Mouse (Mus musculus) granulocyte monocyte progenitor cell, adult 5-6 weeks (primary cell): ENCODE data around the gene Glyr1. TPM values are rescaled to one million over a fixed set of nuclear protein-coding genes. Genes with fewer than 3 reads are reported as not detected.

Experiments
- ATAC-seq: replicated peaks from 2 replicates; pipeline ENCODE4 v1.8.0; 2016; ENCODE audit warnings: mild to moderate bottlenecking, moderate TSS enrichment, inconsistent platforms; ENCODE audit not compliant: poor library complexity, severe bottlenecking
- total RNA-seq, 2 experiments: library from RNA; stranded (forward) in 1 of 2; stranded (reverse) in 1 of 2; fragments of 200-712, 200-1000 nt in 1 of 2; fragments of >200 nt in 1 of 2; fragmentation: Nextera tagmentation in 1 of 2; gene quantifications; 2 replicates each; pipeline ENCODE4 v1.2.3; 2014 to 2017

Glyr1 gene
- total RNA-seq, 2 experiments from 2014 or later: 97.4 to 105 TPM

GRCm38 (mm10) chr16:4964731-4965391 lies 84.8 kb downstream of the Glyr1 start:
- no peak for ATAC-seq

Other genes with a start within 250 kb of the Glyr1 start
- gene 4930562C15Rik, start 214.4 kb downstream of the Glyr1 start, total RNA-seq (2014; fragmentation: Nextera tagmentation): not detected in 2 replicates
- gene 4930562C15Rik, start 214.4 kb downstream of the Glyr1 start, total RNA-seq (2017): 0.65 TPM in 1 of 2 replicates, not detected in the other
- 37.0 and 39.8 TPM in 2 replicates for gene Ubald1, start 169.5 kb downstream of the Glyr1 start, total RNA-seq (2014; fragmentation: Nextera tagmentation)
- gene Ubald1, start 169.5 kb downstream of the Glyr1 start, total RNA-seq (2017): 11.4 and 14.1 TPM in 2 replicates
- gene Mgrn1, start 163.6 kb downstream of the Glyr1 start, total RNA-seq (2014; fragmentation: Nextera tagmentation): 28.3 and 33.5 TPM in 2 replicates
- gene Mgrn1, start 163.6 kb downstream of the Glyr1 start, total RNA-seq (2017): 16.6 and 21.6 TPM in 2 replicates
- 45.1 and 51.5 TPM in 2 replicates for gene Nudt16l1, start 111.1 kb downstream of the Glyr1 start, total RNA-seq (2014; fragmentation: Nextera tagmentation)
- 13.2 and 15.8 TPM in 2 replicates for gene Nudt16l1, start 111.1 kb downstream of the Glyr1 start, total RNA-seq (2017)
- gene Anks3, start 85.7 kb downstream of the Glyr1 start, total RNA-seq (2014; fragmentation: Nextera tagmentation): 34.2 and 72.9 TPM in 2 replicates
- gene Anks3, start 85.7 kb downstream of the Glyr1 start, total RNA-seq (2017): 19.3 and 34.8 TPM in 2 replicates
- gene Sept12, start 52.0 kb downstream of the Glyr1 start, total RNA-seq (2014; fragmentation: Nextera tagmentation): not detected in 2 replicates
- not detected in 2 replicates for gene Sept12, start 52.0 kb downstream of the Glyr1 start, total RNA-seq (2017)
- not detected in 2 replicates for gene Smim22, start 42.6 kb downstream of the Glyr1 start, total RNA-seq (2014; fragmentation: Nextera tagmentation)
- not detected in 2 replicates for gene Smim22, start 42.6 kb downstream of the Glyr1 start, total RNA-seq (2017)
- 61.2 and 81.6 TPM in 2 replicates for gene Rogdi, start 36.3 kb downstream of the Glyr1 start, total RNA-seq (2014; fragmentation: Nextera tagmentation)
- 17.9 and 20.2 TPM in 2 replicates for gene Rogdi, start 36.3 kb downstream of the Glyr1 start, total RNA-seq (2017)
- 51.8 and 54.2 TPM in 2 replicates for gene Ubn1, start 194 bp upstream of the Glyr1 start, total RNA-seq (2014; fragmentation: Nextera tagmentation)
- 44.3 and 48.4 TPM in 2 replicates for gene Ubn1, start 194 bp upstream of the Glyr1 start, total RNA-seq (2017)
- not detected in 2 replicates for gene Ppl, start 82.6 kb upstream of the Glyr1 start, total RNA-seq (2014; fragmentation: Nextera tagmentation)
- not detected in 2 replicates for gene Ppl, start 82.6 kb upstream of the Glyr1 start, total RNA-seq (2017)
- gene Sec14l5, start 97.2 kb upstream of the Glyr1 start, total RNA-seq (2014; fragmentation: Nextera tagmentation): not detected in 2 replicates
- gene Sec14l5, start 97.2 kb upstream of the Glyr1 start, total RNA-seq (2017): not detected in 2 replicates
- 42.0 and 68.1 TPM in 2 replicates for gene Nagpa, start 154.1 kb upstream of the Glyr1 start, total RNA-seq (2014; fragmentation: Nextera tagmentation)
- 64.8 and 75.8 TPM in 2 replicates for gene Nagpa, start 154.1 kb upstream of the Glyr1 start, total RNA-seq (2017)
- gene AU021092, start 172.4 kb upstream of the Glyr1 start, total RNA-seq (2014; fragmentation: Nextera tagmentation): not detected in 2 replicates
- not detected in 2 replicates for gene AU021092, start 172.4 kb upstream of the Glyr1 start, total RNA-seq (2017)
- 16.7 and 26.9 TPM in 2 replicates for gene Alg1, start 183.8 kb upstream of the Glyr1 start, total RNA-seq (2014; fragmentation: Nextera tagmentation)
- gene Alg1, start 183.8 kb upstream of the Glyr1 start, total RNA-seq (2017): 18.3 and 19.9 TPM in 2 replicates
- 28.8 and 49.0 TPM in 2 replicates for gene Eef2kmt, start 206.1 kb upstream of the Glyr1 start, total RNA-seq (2014; fragmentation: Nextera tagmentation)
- gene Eef2kmt, start 206.1 kb upstream of the Glyr1 start, total RNA-seq (2017): 17.9 and 23.1 TPM in 2 replicates